Mouse (Mus musculus) forebrain, embryonic 10.5 days (tissue): ENCODE measurements around the gene Junb. TPM values are rescaled to one million over a fixed set of nuclear protein-coding genes. Genes with fewer than 3 reads are reported as not detected.

Experiments
- DNase-seq: peaks from one replicate; pipeline ENCODE4 v3.0.0-alpha.2; 2017; ENCODE audit warnings: low spot score; ENCODE audit errors: extremely low spot score
- H3K27ac ChIP-seq: fragments of 300-500 bp; sonication (generic); 2 replicates; pipeline ENCODE4 v1.5.1; 2016; ENCODE audit warnings: mild to moderate bottlenecking
- H3K27me3 ChIP-seq: fragments of 300-500 bp; sonication (generic); 2 replicates; pipeline ENCODE4 v1.6.1; 2016; ENCODE audit warnings: mild to moderate bottlenecking; ENCODE audit not compliant: poor library complexity, severe bottlenecking
- H3K36me3 ChIP-seq: fragments of 300-500 bp; sonication (generic); replicated peaks from 2 replicates; pipeline ENCODE4 v1.6.1; 2016; ENCODE audit warnings: mild to moderate bottlenecking, moderate library complexity
- H3K4me1 ChIP-seq: fragments of 300-500 bp; sonication (generic); 2 replicates; pipeline ENCODE4 v1.6.1; 2016
- H3K4me3 ChIP-seq: fragments of 300-500 bp; sonication (generic); 2 replicates; pipeline ENCODE4 v1.5.1; 2016; ENCODE audit warnings: mild to moderate bottlenecking, moderate library complexity
- H3K9me3 ChIP-seq: fragments of 300-500 bp; sonication (generic); 2 replicates; pipeline ENCODE4 v1.6.1; 2016; ENCODE audit warnings: mild to moderate bottlenecking, moderate library complexity
- WGBS: fragments of 180-500 bp; shearing (Covaris S2); methylation state at CpG from one replicate; pipeline ENCODE4 v1.1.7; 2016; 5-methylcytosine and 5-hydroxymethylcytosine counted together
- polyA plus RNA-seq: library from polyadenylated mRNA; unstranded; fragments of >200 nt; fragmentation: Nextera tagmentation; extraction: Ambion mirVana; gene quantifications from 2 replicates; pipeline ENCODE4 v1.2.1, GENCODE M21; 2016

Gene Junb
- polyA plus RNA-seq, 1 experiment from 2014 or later: 3.8 TPM

- Histone ChIP-seq H3K4me1 (peaks cover 70% of the 10 kb centered on the region), H3K9me3 (no peaks in the 10 kb centered on the region), H3K27me3 (peaks cover 46% of the 10 kb centered on the region), H3K4me3 (peak overlapping the region; percentile 68), H3K27ac (peak overlapping the region; percentile 79), H3K36me3 (peaks cover 41% of the 10 kb centered on the region)
- under 1% methylated on average over 61 of the region's 61 CpGs for WGBS
- peak; percentile 95 for DNase-seq
These were observed 2.3 kb downstream of the Junb start for GRCm38 (mm10) chr8:84976031-84976762.

- peaks cover 70% of the 10 kb centered on the region for H3K4me1 ChIP-seq
- peaks cover 39% of the 10 kb centered on the region for H3K27me3 ChIP-seq
- no peak overlapping the region for H3K27ac ChIP-seq
- 29% methylated on average over 7 of the region's 7 CpGs for WGBS
- H3K4me3 ChIP-seq: peak overlapping the region; percentile 68; the same call in 1 of the 2 replicates
- DNase-seq: peak; percentile 65
- no peaks in the 10 kb centered on the region for H3K9me3 ChIP-seq
- peaks cover 48% of the 10 kb centered on the region for H3K36me3 ChIP-seq
These were observed 3.1 kb downstream of the Junb start for GRCm38 (mm10) chr8:84975434-84975833.

DNA sequence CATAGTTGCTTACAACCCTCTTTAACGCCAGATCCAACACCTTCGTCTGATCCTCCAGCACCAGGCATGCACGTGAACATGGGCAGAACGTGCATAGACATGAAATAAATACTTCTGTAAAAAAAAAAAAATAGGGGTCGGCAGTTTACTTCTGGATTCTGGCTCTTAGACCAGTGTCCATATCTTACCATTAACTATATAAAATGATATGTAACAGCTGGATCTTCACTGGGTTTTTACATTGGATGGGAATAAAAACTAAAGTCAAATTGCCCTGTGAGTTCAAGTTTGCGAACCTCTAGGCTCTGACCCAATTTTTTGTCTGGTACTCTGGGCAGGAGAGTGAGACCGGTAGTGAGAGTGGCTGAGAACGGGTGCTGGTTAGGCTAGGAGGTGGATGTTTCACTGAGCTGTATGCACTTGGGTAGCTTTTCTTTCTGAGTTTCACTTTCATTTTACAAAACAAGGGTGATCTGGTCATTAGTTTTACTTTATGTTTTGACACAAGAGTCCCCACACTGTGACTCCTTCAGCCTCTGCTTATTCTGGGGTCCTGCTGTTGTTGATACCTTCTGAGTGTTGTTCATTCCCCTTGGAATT is 3.9 kb downstream of the Junb start:
- Histone ChIP-seq H3K4me3 (no peak overlapping the region), H3K27me3 (peaks cover 31% of the 10 kb centered on the region), H3K27ac (no peak overlapping the region), H3K9me3 (no peaks in the 10 kb centered on the region), H3K4me1 (peaks cover 65% of the 10 kb centered on the region), H3K36me3 (peaks cover 50% of the 10 kb centered on the region)
- no peak for DNase-seq
- WGBS: 83% methylated on average over 8 of the region's 8 CpGs

DNA sequence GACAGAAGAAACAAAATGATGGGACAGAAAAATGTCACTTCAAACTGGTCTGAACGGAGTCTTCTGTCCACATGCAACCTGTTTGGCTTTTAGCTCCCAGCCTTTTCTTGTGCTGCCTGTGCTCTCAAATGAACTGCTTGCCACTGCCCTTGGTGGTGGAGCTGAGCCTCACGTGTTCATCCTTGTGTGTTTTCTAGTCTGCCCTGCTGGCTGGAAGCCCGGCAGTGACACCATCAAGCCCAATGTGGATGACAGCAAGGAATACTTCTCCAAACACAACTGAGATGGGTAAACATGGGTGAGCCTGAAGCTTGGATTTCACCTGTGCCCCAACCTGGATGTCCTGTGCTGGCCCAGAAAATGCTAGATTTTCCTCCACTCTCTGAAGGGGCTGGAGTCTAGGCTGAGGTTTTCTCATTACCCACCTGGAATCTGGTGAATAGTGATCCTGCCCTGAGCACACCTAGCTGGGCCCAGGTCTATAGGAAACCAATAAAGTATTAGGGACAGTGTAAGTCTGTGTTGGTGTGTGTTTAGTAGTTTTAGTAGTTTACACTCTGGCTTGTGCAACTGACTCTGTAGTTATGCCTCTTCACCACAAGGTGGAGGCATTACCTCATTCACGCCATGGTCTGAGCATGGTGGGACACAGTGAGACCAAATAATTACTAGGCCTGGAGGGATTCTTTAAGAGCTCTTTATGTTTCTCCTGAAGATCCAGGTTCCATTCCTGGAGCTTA is 4.5 kb downstream of the Junb start:
- Histone ChIP-seq H3K27me3 (peaks cover 24% of the 10 kb centered on the region), H3K36me3 (peaks cover 50% of the 10 kb centered on the region), H3K9me3 (no peaks in the 10 kb centered on the region), H3K4me3 (no peak overlapping the region), H3K27ac (no peak overlapping the region), H3K4me1 (peaks cover 59% of the 10 kb centered on the region)
- peak; percentile 60 for DNase-seq
- 69% methylated on average over 4 of the region's 4 CpGs for WGBS

DNA sequence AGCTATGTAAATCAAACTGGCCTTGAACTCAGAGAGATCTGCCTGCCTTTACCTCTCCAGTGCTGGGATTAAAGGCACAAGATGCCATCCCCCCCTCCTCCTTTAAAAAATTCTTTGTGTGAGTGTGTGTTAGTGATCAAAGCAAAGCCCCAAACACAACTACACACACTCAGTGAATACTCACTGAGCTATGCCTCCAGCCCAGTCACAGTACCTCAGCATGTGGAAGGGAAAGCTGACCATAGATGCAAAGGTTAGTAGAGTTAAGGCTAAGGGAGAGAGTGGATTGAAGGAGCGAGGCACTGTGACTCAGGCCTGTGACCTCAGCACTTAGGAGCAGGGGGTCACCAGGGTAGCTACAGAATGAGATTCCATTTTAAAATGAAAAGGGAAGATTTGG is 5.4 kb downstream of the Junb start:
- H3K9me3 ChIP-seq: no peaks in the 10 kb centered on the region
- H3K4me1 ChIP-seq: peaks cover 59% of the 10 kb centered on the region
- H3K36me3 ChIP-seq: peaks cover 50% of the 10 kb centered on the region
- H3K27me3 ChIP-seq: peaks cover 15% of the 10 kb centered on the region
- no peak for DNase-seq
- no peak overlapping the region for H3K27ac ChIP-seq
- H3K4me3 ChIP-seq: no peak overlapping the region
- WGBS: 77% methylated on average over 1 of the region's 1 CpGs

GRCm38 (mm10) chr8:84970913-84971312 is 7.6 kb downstream of the Junb start:
- 72% methylated on average over 5 of the region's 5 CpGs for WGBS
- peak overlapping the region; percentile 98 for H3K27ac ChIP-seq

DNA sequence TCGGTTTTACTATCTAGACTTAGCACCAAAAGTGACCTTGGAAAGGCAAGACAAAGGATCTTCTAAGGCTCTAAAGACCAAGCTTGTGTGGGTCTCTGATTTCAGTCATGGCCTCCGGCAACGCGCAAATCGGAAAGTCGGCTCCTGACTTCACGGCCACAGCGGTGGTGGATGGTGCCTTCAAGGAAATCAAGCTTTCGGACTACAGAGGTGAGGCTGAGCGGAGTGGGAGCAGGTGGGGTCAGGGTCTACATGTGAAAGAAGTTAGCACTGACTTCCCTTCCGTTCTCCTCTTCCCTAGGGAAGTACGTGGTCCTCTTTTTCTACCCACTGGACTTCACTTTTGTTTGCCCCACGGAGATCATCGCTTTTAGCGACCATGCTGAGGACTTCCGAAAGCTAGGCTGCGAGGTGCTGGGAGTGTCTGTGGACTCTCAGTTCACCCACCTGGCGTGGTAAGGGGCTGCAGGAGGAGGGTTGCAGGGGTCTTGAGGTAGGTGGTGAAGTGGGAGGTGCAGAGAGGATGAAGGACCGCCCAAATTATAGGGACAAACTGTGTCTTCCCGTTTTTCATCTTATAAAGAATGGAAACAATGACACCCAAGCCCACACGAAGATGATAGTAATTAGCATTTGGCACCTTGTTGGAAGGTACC is 8.3 kb downstream of the Junb start:
- H3K4me1 ChIP-seq: peaks cover 56% of the 10 kb centered on the region
- H3K27ac ChIP-seq: peak overlapping the region; percentile 98
- DNase-seq: no peak
- H3K27me3 ChIP-seq: no peaks in the 10 kb centered on the region
- H3K9me3 ChIP-seq: no peaks in the 10 kb centered on the region
- 14% methylated on average over 21 of the region's 21 CpGs for WGBS
- H3K36me3 ChIP-seq: peaks cover 50% of the 10 kb centered on the region
- H3K4me3 ChIP-seq: peak overlapping the region; percentile 87

More at GRCm38 (mm10) chr8:84970913-84971312, 7.6 kb downstream of the Junb start:
- no peaks in the 10 kb centered on the region for H3K27me3 ChIP-seq
- H3K9me3 ChIP-seq: no peaks in the 10 kb centered on the region
- peaks cover 58% of the 10 kb centered on the region for H3K4me1 ChIP-seq
- peaks cover 50% of the 10 kb centered on the region for H3K36me3 ChIP-seq
- H3K4me3 ChIP-seq: peak overlapping the region; percentile 87
- no peak for DNase-seq

- peaks cover 60% of the 10 kb centered on the region for H3K4me1 ChIP-seq
- WGBS: under 1% methylated on average over 56 of the region's 56 CpGs
- peaks cover 42% of the 10 kb centered on the region for H3K36me3 ChIP-seq
These were observed 9.0 kb downstream of the Junb start, which contains the start of the genes Gm49661, Prdx2 and Rnaseh2a for GRCm38 (mm10) chr8:84969241-84970134. Gm49661 (minus strand) TSS chr8:84969433. Prdx2 (plus strand) TSS chr8:84969587. Rnaseh2a (minus strand) TSS chr8:84969767.

GRCm38 (mm10) chr8:84968650-84969049 is 9.9 kb downstream of the Junb start:
- H3K27ac ChIP-seq: peak overlapping the region; percentile 98
- DNase-seq: no peak
- peak overlapping the region; percentile 87 for H3K4me3 ChIP-seq
- H3K36me3 ChIP-seq: peaks cover 42% of the 10 kb centered on the region
- no peaks in the 10 kb centered on the region for H3K9me3 ChIP-seq
- WGBS: 38% methylated on average over 2 of the region's 2 CpGs
- peaks cover 60% of the 10 kb centered on the region for H3K4me1 ChIP-seq
- H3K27me3 ChIP-seq: no peaks in the 10 kb centered on the region

More at GRCm38 (mm10) chr8:84969241-84970134, 9.0 kb downstream of the Junb start, which contains the start of the genes Gm49661, Prdx2 and Rnaseh2a:
- H3K4me3 ChIP-seq: peak within 1 kb of the TSS; percentile 87
- H3K27me3 ChIP-seq: no peaks in the 10 kb centered on the region
- no peaks in the 10 kb centered on the region for H3K9me3 ChIP-seq
- H3K27ac ChIP-seq: peak within 1 kb of the TSS; percentile 98
- peak; percentile 84 for DNase-seq

DNA sequence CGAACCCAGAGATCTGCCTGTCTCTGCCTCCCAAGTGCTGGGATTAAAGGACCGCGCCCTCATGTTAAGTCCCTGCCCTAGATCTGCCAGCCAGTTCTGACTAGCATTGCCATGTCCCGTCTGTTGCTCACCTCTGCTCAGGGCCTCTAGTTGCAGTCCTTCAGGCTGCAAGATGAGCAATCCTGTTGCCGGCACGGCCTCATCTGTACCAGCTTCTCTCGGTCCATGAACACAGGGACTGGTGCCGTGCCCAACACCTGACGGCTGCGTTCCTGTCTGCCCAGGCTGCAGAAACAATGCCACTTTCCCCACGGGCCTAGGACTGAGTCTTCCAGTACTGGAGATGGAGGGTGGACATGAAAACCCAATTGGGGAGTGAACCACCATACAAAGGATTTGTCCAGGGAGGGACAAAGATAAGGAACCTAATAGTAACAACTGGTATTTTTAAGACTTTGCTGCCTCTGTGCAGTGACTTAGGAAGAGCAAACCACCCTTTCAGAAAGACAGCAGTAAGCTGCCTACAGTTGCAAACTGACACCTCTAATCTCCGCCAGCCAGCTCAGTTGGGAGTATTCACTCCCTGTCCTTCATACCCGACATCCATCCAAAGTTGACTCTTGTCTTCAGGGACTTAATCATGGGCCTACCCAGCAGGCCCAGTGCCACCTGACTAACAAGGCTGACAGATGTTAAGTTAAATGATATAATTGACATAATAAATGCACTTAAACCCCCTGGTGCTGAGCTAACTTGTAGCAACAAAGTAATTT is 10.8 kb downstream of the Junb start:
- H3K27ac ChIP-seq: no peak overlapping the region; the same call in 1 of the 2 replicates
- H3K4me1 ChIP-seq: peaks cover 60% of the 10 kb centered on the region
- 88% methylated on average over 13 of the region's 13 CpGs for WGBS
- DNase-seq: no peak
- peaks cover 40% of the 10 kb centered on the region for H3K36me3 ChIP-seq
- peak overlapping the region; percentile 87; the same call in 1 of the 2 replicates for H3K4me3 ChIP-seq
- no peaks in the 10 kb centered on the region for H3K27me3 ChIP-seq
- H3K9me3 ChIP-seq: no peaks in the 10 kb centered on the region

DNA sequence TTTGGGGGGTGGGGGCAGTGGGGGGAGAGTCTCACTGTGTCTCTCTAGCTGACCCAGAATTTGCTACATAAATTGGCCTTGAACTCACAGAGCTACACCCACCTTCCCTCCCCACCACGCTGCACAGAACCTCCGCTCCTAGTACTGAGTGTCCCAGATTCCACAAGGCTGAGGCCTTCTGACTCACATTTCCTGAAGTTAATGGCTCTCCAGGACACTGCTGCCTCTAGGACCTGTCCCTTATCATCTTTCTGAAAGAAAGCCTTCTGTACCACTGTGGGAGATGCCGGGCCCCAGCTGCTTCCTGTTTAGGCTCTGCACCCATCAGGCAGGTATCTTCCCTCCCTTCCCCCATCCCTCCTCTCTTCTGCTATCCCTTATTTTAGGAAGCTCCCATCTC is 11.9 kb downstream of the Junb start:
- peak overlapping the region; percentile 82 for H3K4me3 ChIP-seq
- 52% methylated on average over 3 of the region's 3 CpGs for WGBS

More for the DNA sequence above, 11.9 kb downstream of the Junb start:
- no peaks in the 10 kb centered on the region for H3K9me3 ChIP-seq
- H3K4me1 ChIP-seq: peaks cover 56% of the 10 kb centered on the region
- H3K36me3 ChIP-seq: peaks cover 40% of the 10 kb centered on the region
- peak overlapping the region; percentile 86 for H3K27ac ChIP-seq
- no peaks in the 10 kb centered on the region for H3K27me3 ChIP-seq
- DNase-seq: no peak
